Mouse (Mus musculus) monocyte, adult 59 days (primary cell): ENCODE measurements around the gene Pgr15l. TPM values are rescaled to one million over a fixed set of nuclear protein-coding genes. Genes with fewer than 3 reads are reported as not detected.

Experiments used
- total RNA-seq, 2 experiments: library from RNA; stranded (reverse); gene quantifications; one replicate each; pipeline ENCODE4 v1.2.4; 2023

Gene Pgr15l
- not detected for total RNA-seq

DNA sequence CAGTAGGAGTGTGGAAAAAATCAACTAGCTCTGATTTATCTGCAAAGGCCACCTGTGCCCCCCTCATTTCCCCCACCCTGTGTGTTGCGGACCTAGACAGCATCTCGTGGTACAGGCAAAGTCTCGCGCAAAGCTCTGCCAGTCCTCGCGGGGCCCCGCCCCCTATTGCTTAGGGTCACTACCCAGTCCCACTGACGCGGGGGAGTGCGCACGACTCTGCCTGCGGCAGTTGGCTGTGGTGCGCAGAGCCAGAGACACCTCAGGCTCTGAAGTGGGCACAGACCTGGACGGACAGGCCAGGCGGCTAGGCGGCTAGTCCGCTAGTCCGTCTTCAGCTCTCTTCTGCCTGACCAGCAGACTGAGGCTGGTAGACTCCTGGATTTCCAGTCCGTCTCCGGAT is at the start of gene Pgr15l:
Gene Pgr15l (plus strand): TSS at position 228 of the 400 bp plus-strand sequence.

